Mouse (Mus musculus) embryo, embryonic 11 days (tissue): ENCODE measurements at regions not wholly inside any gene's neighbourhood (a gene's known extent, or its start where the extent isn't known, plus 50 kb on each side); places are given as distances from the start of the nearest gene placed in this dataset.
A peak's percentile ranks its signal among the peaks of the same experiment; 100 is the strongest.

Experiments used
- DNase-seq: peaks from one replicate; pipeline ENCODE4 v3.0.0-alpha.2; 2015

DNA sequence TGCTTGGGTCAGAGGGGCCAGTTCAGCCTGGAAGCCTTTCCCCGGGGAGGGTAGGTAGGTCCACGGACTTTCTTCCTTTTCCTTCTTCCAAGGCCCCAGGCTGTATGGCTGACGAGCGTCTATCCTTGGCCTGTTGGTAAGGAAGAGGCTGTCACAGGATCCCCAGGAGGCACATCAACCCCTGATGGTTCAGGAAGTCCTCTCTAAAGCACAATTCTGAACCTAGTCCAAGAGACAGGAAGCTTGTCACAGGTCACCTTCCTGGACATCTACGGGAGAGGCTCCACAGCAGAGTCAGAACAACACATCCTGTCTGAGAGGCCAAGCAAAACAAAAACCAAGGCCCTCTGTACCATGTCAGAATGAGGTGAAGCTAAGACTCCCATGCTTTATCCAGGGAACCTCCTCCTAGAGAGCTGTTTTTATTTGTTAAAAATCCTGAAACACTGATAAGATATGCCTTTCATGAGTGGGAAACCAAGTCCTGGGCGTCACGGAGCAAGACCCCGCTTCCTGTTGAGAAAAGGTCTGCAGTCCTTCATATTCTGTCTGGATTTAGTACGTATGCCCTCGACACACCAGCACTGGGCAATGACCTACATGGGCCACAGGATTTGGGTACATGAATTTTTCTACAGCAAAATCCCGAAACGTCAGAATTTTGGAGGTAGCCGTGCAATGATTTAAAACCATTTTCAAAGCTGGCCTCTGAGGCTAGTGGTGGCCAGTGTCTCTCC is 52.0 kb upstream of the Snrk start:
- DNase-seq, result no peak

- no peak for DNase-seq
Measured at GRCm38 (mm10) chr9:122055820-122056550, 59.1 kb upstream of the Pomgnt2 start.

- no peak for DNase-seq
Measured at GRCm38 (mm10) chr9:122051716-122052115, 54.8 kb upstream of the Pomgnt2 start.

DNA sequence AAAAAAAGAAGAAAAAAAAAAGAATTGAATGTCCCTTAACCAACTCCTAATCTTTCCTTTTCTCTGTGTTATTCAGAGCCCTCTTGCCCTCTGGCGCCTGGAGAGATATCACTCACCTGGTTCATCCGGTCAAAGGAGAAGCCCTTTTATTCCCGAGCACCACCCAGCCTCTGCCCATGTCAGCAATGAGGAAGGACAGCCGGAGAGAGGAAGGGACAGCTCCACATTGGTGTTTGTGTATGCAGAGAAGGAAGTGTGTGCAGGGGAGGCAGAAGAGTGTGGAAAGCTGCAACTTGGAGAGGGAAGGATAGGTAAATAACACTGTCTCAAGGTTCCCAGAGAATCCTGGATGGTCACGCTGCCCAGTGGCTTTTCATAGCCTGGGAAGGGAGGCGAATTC is 54.2 kb upstream of the Pomgnt2 start:
- no peak for DNase-seq

DNA sequence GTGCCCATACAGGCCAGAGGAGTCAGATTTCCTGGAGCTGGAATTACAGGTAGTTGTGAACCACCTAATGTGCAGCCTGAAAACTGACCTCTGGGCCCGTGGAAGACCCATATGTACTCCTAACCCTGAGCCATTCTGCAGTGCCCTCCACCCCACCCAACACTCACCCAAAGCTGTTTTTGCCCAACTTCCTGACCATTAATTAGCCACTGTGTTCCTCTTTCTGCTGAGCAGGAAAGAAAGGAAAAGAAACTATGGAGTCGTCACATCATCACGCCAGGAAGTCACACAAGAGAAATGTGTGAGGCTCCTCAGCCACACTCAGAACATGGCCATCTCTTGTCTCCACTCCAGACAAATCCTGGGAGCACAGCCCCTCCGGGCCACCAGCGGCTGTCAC is 52.1 kb upstream of the Pomgnt2 start:
- DNase-seq, result no peak

DNA sequence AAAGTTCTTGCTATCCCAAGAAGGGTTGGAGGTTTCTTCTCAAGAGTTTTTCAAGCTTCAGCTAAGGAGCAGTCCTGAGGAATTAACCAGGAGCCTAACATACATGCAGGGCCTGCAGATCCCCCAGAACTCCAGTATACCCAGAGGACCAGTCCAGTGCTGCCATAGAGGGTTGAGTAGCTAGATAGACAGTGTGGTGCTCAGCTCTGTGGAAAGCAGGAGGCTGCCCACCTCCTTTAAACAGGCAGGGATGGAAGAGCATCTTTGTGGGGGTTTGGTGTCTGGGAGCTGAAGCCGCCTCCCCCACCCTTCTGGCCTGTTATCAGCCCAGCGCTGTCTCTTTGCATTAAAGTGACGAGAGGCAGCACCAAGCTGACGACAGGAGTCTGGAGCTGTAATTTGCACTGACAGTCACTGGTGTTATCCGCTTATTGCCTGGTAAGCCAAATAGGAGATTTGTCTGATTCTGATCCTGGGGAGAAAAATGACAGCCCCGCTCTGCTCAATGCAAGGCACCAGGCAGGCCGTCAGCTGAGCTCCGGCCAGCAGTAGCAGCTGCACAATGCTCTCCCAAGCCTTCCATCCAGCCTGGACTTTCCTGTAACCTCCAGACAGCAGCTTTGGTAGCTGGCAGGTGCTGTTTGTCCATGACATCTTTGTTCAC is 51.2 kb upstream of the Pomgnt2 start:
- peak; percentile 36 for DNase-seq
